Mouse (Mus musculus): Measurements from ENCODE around the gene Fbxo11. TPM values are rescaled to one million over a fixed set of nuclear protein-coding genes. Genes with fewer than 3 reads are reported as not detected.
"Not testable (repeated sequence)": the region's sequence is repeated elsewhere in the genome, so short reads cannot be mapped to it uniquely, and the experiment has no call there.

Gene Fbxo11
- polyA plus RNA-seq, 1 experiment from 2014 or later = 33.0 TPM

- WGBS = 83% methylated on average over 1 of the region's 1 CpGs
- no peak overlapping the region for H3K4me2 ChIP-seq (ENCODE audit: low read length)
- no peaks in the 10 kb centered on the region for H3K4me1 ChIP-seq (replicated peaks; ENCODE audit: control insufficient read depth, insufficient read depth, low read length)
- no peak for ATAC-seq
- no peak overlapping the region for H3K9ac ChIP-seq (replicated peaks; ENCODE audit: low read depth, low read length)
- H3K27ac ChIP-seq (ENCODE audit: low read length) = no peak overlapping the region
- no peak overlapping the region for H3K4me3 ChIP-seq (replicated peaks; ENCODE audit: low read length)
- peaks cover 61% of the 10 kb centered on the region for H3K36me3 ChIP-seq (ENCODE audit: control insufficient read depth, insufficient read depth)
- no peaks in the 10 kb centered on the region for H3K9me3 ChIP-seq (ENCODE audit: control insufficient read depth, low read length)
- H3K27me3 ChIP-seq (replicated peaks; ENCODE audit: control insufficient read depth, insufficient read depth, low read length) = no peaks in the 10 kb centered on the region
Measured at GRCm38 (mm10) chr17:87993338-87993737, 71.8 kb downstream of the Fbxo11 start.

DNA sequence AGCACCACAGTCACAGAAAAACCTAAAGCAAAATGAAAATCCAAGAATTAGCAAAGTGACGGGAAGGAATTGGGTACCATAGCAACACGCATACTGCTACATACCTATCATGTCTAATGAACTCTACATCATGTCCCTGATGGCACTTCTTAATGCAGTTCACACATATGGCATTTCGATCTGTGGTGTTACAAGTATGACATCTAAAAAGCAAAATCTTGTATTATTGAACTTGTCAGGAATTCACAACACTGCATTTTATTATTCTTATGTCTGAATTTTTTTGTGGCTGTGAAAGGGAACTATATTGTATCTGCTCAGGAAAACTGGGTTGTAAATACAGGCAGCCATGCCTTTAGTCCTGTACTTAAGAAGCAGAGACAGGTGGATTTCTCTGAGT lies 72.9 kb downstream of the Fbxo11 start:
- ATAC-seq = peak; percentile 34; the same call in 1 of the 2 replicates
- H3K27me3 ChIP-seq (replicated peaks; ENCODE audit: control insufficient read depth, insufficient read depth, low read length) = no peaks in the 10 kb centered on the region
- no peaks in the 10 kb centered on the region for H3K9me3 ChIP-seq (ENCODE audit: control insufficient read depth, low read length)
- no peak overlapping the region for H3K4me2 ChIP-seq (ENCODE audit: low read length)
- H3K9ac ChIP-seq (replicated peaks; ENCODE audit: low read depth, low read length) = no peak overlapping the region
- peaks cover 55% of the 10 kb centered on the region for H3K36me3 ChIP-seq (ENCODE audit: control insufficient read depth, insufficient read depth)
- 84% methylated on average over 3 of the region's 3 CpGs for WGBS
- no peak overlapping the region for H3K27ac ChIP-seq (ENCODE audit: low read length)
- H3K4me1 ChIP-seq (replicated peaks; ENCODE audit: control insufficient read depth, insufficient read depth, low read length) = no peaks in the 10 kb centered on the region; the same call in 1 of the 2 replicates
- no peak overlapping the region for H3K4me3 ChIP-seq (replicated peaks; ENCODE audit: low read length)

GRCm38 (mm10) chr17:87987507-87987906 lies 77.6 kb downstream of the Fbxo11 start:
- ATAC-seq = no peak; the same call in 1 of the 2 replicates
- Histone ChIP-seq H3K4me3 (replicated peaks; ENCODE audit: low read length) (no peak overlapping the region), H3K9me3 (ENCODE audit: control insufficient read depth, low read length) (no peaks in the 10 kb centered on the region), H3K9ac (replicated peaks; ENCODE audit: low read depth, low read length) (no peak overlapping the region), H3K4me2 (ENCODE audit: low read length) (no peak overlapping the region), H3K27me3 (replicated peaks; ENCODE audit: control insufficient read depth, insufficient read depth, low read length) (no peaks in the 10 kb centered on the region), H3K27ac (ENCODE audit: low read length) (no peak overlapping the region), H3K36me3 (ENCODE audit: control insufficient read depth, insufficient read depth) (peaks cover 34% of the 10 kb centered on the region), H3K4me1 (replicated peaks; ENCODE audit: control insufficient read depth, insufficient read depth, low read length) (no peaks in the 10 kb centered on the region; the same call in 1 of the 2 replicates)
- WGBS = 63% methylated on average over 6 of the region's 6 CpGs

GRCm38 (mm10) chr17:87985916-87986315 lies 79.2 kb downstream of the Fbxo11 start:
- Histone ChIP-seq H3K27me3 (replicated peaks; ENCODE audit: control insufficient read depth, insufficient read depth, low read length) (no peaks in the 10 kb centered on the region), H3K9me3 (ENCODE audit: control insufficient read depth, low read length) (no peaks in the 10 kb centered on the region), H3K4me3 (replicated peaks; ENCODE audit: low read length) (no peak overlapping the region), H3K36me3 (ENCODE audit: control insufficient read depth, insufficient read depth) (peaks cover 26% of the 10 kb centered on the region), H3K27ac (ENCODE audit: low read length) (no peak overlapping the region), H3K4me2 (ENCODE audit: low read length) (no peak overlapping the region), H3K4me1 (replicated peaks; ENCODE audit: control insufficient read depth, insufficient read depth, low read length) (no peaks in the 10 kb centered on the region; the same call in 1 of the 2 replicates), H3K9ac (replicated peaks; ENCODE audit: low read depth, low read length) (no peak overlapping the region)
- ATAC-seq = no peak
- 72% methylated on average over 8 of the region's 8 CpGs for WGBS

- Histone ChIP-seq H3K4me3 (replicated peaks; ENCODE audit: low read length) (no peak overlapping the region), H3K9ac (replicated peaks; ENCODE audit: low read depth, low read length) (no peak overlapping the region), H3K27me3 (replicated peaks; ENCODE audit: control insufficient read depth, insufficient read depth, low read length) (no peaks in the 10 kb centered on the region), H3K27ac (ENCODE audit: low read length) (no peak overlapping the region), H3K4me1 (replicated peaks; ENCODE audit: control insufficient read depth, insufficient read depth, low read length) (no peaks in the 10 kb centered on the region; the same call in 1 of the 2 replicates), H3K9me3 (ENCODE audit: control insufficient read depth, low read length) (no peaks in the 10 kb centered on the region), H3K4me2 (ENCODE audit: low read length) (no peak overlapping the region), H3K36me3 (ENCODE audit: control insufficient read depth, insufficient read depth) (peaks cover 18% of the 10 kb centered on the region)
- no peak for ATAC-seq
- WGBS = 94% methylated on average over 20 of the region's 20 CpGs
Measured at GRCm38 (mm10) chr17:87984440-87985214, 80.5 kb downstream of the Fbxo11 start.

- Histone ChIP-seq H3K4me3 (replicated peaks; ENCODE audit: low read length) (no peak overlapping the region), H3K4me1 (replicated peaks; ENCODE audit: control insufficient read depth, insufficient read depth, low read length) (no peaks in the 10 kb centered on the region; the same call in 1 of the 2 replicates), H3K27me3 (replicated peaks; ENCODE audit: control insufficient read depth, insufficient read depth, low read length) (no peaks in the 10 kb centered on the region), H3K27ac (ENCODE audit: low read length) (no peak overlapping the region), H3K4me2 (ENCODE audit: low read length) (no peak overlapping the region), H3K9ac (replicated peaks; ENCODE audit: low read depth, low read length) (no peak overlapping the region), H3K9me3 (ENCODE audit: control insufficient read depth, low read length) (no peaks in the 10 kb centered on the region), H3K36me3 (ENCODE audit: control insufficient read depth, insufficient read depth) (peaks cover 9% of the 10 kb centered on the region; the same call in 1 of the 2 replicates)
- no peak for ATAC-seq
- 85% methylated on average over 4 of the region's 4 CpGs for WGBS
Measured at GRCm38 (mm10) chr17:87983313-87983712, 81.8 kb downstream of the Fbxo11 start.

DNA sequence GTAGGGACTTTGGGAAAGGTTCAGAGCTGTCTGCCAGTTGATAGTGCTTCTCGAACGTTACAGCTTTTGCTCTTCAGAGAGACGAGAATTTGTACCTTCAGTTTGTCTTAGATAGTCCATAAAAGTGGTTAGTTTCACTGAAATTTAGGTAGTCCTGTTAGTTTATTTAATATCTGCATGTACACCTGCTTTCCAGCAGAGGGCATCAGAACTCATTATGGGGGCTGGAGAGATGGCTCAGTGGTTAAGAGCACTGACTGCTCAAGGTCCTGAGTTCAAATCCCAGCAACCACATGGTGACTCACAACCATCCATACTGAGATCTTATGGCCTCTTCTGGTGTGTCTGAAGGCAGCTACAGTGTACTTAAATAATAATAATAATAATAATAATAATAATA lies 83.0 kb downstream of the Fbxo11 start:
- H3K4me3 ChIP-seq (replicated peaks; ENCODE audit: low read length) = no peak overlapping the region
- no peaks in the 10 kb centered on the region for H3K27me3 ChIP-seq (replicated peaks; ENCODE audit: control insufficient read depth, insufficient read depth, low read length)
- H3K4me1 ChIP-seq (replicated peaks; ENCODE audit: control insufficient read depth, insufficient read depth, low read length) = no peaks in the 10 kb centered on the region
- H3K36me3 ChIP-seq (ENCODE audit: control insufficient read depth, insufficient read depth) = peaks cover 8% of the 10 kb centered on the region; the same call in 1 of the 2 replicates
- no peak for ATAC-seq
- no peak overlapping the region for H3K9ac ChIP-seq (replicated peaks; ENCODE audit: low read depth, low read length)
- H3K4me2 ChIP-seq (ENCODE audit: low read length) = no peak overlapping the region
- WGBS = 87% methylated on average over 3 of the region's 3 CpGs
- no peak overlapping the region for H3K27ac ChIP-seq (ENCODE audit: low read length)
- H3K9me3 ChIP-seq (ENCODE audit: control insufficient read depth, low read length) = no peaks in the 10 kb centered on the region

GRCm38 (mm10) chr17:87979696-87980095 lies 85.4 kb downstream of the Fbxo11 start:
- ATAC-seq; H3K27ac ChIP-seq (ENCODE audit: low read length); H3K4me3 ChIP-seq (replicated peaks; ENCODE audit: low read length); H3K4me2 ChIP-seq (ENCODE audit: low read length); H3K36me3 ChIP-seq (ENCODE audit: control insufficient read depth, insufficient read depth); H3K9ac ChIP-seq (replicated peaks; ENCODE audit: low read depth, low read length); H3K27me3 ChIP-seq (replicated peaks; ENCODE audit: control insufficient read depth, insufficient read depth, low read length); H3K9me3 ChIP-seq (ENCODE audit: control insufficient read depth, low read length): not testable (repeated sequence)
- WGBS = 84% methylated on average over 1 of the region's 1 CpGs
- H3K4me1 ChIP-seq (replicated peaks; ENCODE audit: control insufficient read depth, insufficient read depth, low read length) = peaks cover 10% of the 10 kb centered on the region

GRCm38 (mm10) chr17:87976927-87977326 lies 88.2 kb downstream of the Fbxo11 start:
- peaks cover 17% of the 10 kb centered on the region for H3K4me1 ChIP-seq (replicated peaks; ENCODE audit: control insufficient read depth, insufficient read depth, low read length)
- not testable (repeated sequence) for H3K27me3 ChIP-seq (replicated peaks; ENCODE audit: control insufficient read depth, insufficient read depth, low read length); H3K4me2 ChIP-seq (ENCODE audit: low read length); H3K9me3 ChIP-seq (ENCODE audit: control insufficient read depth, low read length); ATAC-seq; H3K36me3 ChIP-seq (ENCODE audit: control insufficient read depth, insufficient read depth); H3K27ac ChIP-seq (ENCODE audit: low read length); H3K4me3 ChIP-seq (replicated peaks; ENCODE audit: low read length); H3K9ac ChIP-seq (replicated peaks; ENCODE audit: low read depth, low read length)
- 85% methylated on average over 4 of the region's 4 CpGs for WGBS

Measured in forebrain, embryonic 16.5 days (tissue).